Mouse (Mus musculus) bone marrow macrophage, adult 2 months (primary cell): ENCODE results near the gene Prrg4.

ENCODE experiments used
- CTCF ChIP-seq: IDR thresholded peaks from 2 replicates; pipeline ENCODE4 v1.5.1; 2012; ENCODE audit warnings: low read depth, mild to moderate bottlenecking, low read length, moderate library complexity
- POLR2A ChIP-seq: IDR thresholded peaks from 2 replicates; pipeline ENCODE4 v1.6.1; 2012; ENCODE audit warnings: mild to moderate bottlenecking, low read depth, low read length, borderline replicate concordance

DNA sequence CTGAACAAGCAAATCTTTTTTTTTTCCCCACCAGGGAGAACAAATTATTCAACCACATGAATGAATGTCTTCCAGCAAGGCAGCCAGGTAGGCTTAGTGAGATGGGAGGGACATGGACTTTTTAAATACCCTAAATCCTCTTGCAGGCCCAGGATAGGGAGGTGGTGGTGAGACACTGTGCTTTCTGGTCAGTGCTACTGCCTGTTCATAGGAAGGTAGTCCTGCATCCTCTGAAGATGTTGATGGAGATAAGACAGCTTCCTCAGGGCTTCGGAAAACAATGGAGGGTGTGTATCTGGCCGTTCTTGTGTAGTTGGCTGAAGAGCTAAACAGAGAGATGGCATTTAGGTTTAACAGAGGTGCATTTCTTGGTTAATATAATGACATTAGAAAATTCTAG lies 17.2 kb downstream of the Prrg4 start:
- TF ChIP-seq CTCF: no peak
- no peak for TF ChIP-seq POLR2A
